Mouse (Mus musculus): ENCODE results near the gene Tmem229a. TPM values are rescaled to one million over a fixed set of nuclear protein-coding genes. Genes with fewer than 3 reads are reported as not detected.

Tmem229a gene
- total RNA-seq, 1 experiment from 2014 or later, result 0.10 TPM

DNA sequence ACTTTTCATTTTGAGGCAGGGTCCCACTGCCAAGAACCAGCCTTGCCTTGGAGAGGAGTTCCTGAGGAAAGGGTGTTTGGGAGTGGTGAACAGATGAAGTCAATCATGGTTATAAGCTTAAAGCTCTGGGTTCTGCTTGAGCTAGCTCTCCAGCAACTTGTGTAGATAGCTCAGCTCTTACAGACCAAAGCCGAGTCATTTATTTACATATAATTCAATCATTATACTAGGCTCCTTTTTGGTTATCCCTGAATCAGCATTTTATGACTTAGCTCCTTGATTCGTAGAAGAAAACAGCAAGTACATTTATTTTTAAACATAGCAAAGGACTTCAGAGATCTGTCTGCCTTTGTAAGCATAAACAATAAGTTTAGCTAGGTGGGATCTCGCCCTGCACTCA lies 51.0 kb downstream of the Tmem229a start:
- ATAC-seq (replicated peaks; ENCODE audit: insufficient number of reproducible peaks, low FRiP score, low TSS enrichment, poor library complexity, severe bottlenecking), result no peak

Other genes starting within 250 kb of the Tmem229a start
- 0.39 TPM in 1 of 3 replicates, not detected in the others for gene Hyal6, start 223.1 kb downstream of the Tmem229a start, total RNA-seq (2017)
- not detected in 3 replicates for gene Hyal4, start 208.0 kb downstream of the Tmem229a start, total RNA-seq (2017)
- not detected in 3 replicates for gene Spam1, start 165.1 kb downstream of the Tmem229a start, total RNA-seq (2017)
- gene Hyal5, start 98.3 kb downstream of the Tmem229a start, total RNA-seq (2017), result not detected in 3 replicates

Measured in monocyte, adult 5-6 weeks (primary cell).